Mouse (Mus musculus): ENCODE data around the gene Slc19a1. TPM values are rescaled to one million over a fixed set of nuclear protein-coding genes. Genes with fewer than 3 reads are reported as not detected.
A peak's percentile ranks its signal among the peaks of the same experiment; 100 is the strongest.

Gene Slc19a1
- polyA plus RNA-seq, 1 experiment from 2014 or later = 30.3 TPM

GRCm38 (mm10) chr10:77017662-77018061, 14.4 kb upstream of the Slc19a1 start:
- no peaks in the 10 kb centered on the region for H3K4me1 ChIP-seq
- no peak overlapping the region for H3K4me3 ChIP-seq (replicated peaks)
- no peaks in the 10 kb centered on the region for H3K9me3 ChIP-seq
- no peak for ATAC-seq (ENCODE audit: low FRiP score)
- H3K27ac ChIP-seq = no peak overlapping the region
- H3K4me2 ChIP-seq = no peak overlapping the region
- H3K36me3 ChIP-seq (replicated peaks) = no peaks in the 10 kb centered on the region
- H3K27me3 ChIP-seq = no peaks in the 10 kb centered on the region
- WGBS = 74% methylated on average over 9 of the region's 9 CpGs
- no peak overlapping the region for H3K9ac ChIP-seq

GRCm38 (mm10) chr10:77021399-77022052, 10.5 kb upstream of the Slc19a1 start:
- no peak overlapping the region for H3K27ac ChIP-seq
- H3K9me3 ChIP-seq = no peaks in the 10 kb centered on the region
- H3K27me3 ChIP-seq = no peaks in the 10 kb centered on the region
- H3K9ac ChIP-seq = no peak overlapping the region
- H3K4me2 ChIP-seq = peak overlapping the region; percentile 21; the same call in 1 of the 2 replicates
- H3K4me1 ChIP-seq = no peaks in the 10 kb centered on the region
- ATAC-seq (ENCODE audit: low FRiP score) = peak; percentile 69
- no peaks in the 10 kb centered on the region for H3K36me3 ChIP-seq (replicated peaks)
- WGBS = 36% methylated on average over 17 of the region's 17 CpGs
- no peak overlapping the region for H3K4me3 ChIP-seq (replicated peaks)

- no peak overlapping the region for H3K4me2 ChIP-seq
- H3K9ac ChIP-seq = no peak overlapping the region
- no peak overlapping the region for H3K27ac ChIP-seq
- WGBS = 88% methylated on average over 13 of the region's 13 CpGs
- no peaks in the 10 kb centered on the region for H3K36me3 ChIP-seq (replicated peaks)
- H3K27me3 ChIP-seq = no peaks in the 10 kb centered on the region
- no peak overlapping the region for H3K4me3 ChIP-seq (replicated peaks)
- H3K9me3 ChIP-seq = no peaks in the 10 kb centered on the region
- no peak for ATAC-seq (ENCODE audit: low FRiP score)
- H3K4me1 ChIP-seq = no peaks in the 10 kb centered on the region
These were observed 9.5 kb upstream of the Slc19a1 start for GRCm38 (mm10) chr10:77022301-77023130.

GRCm38 (mm10) chr10:77024231-77024630, 7.8 kb upstream of the Slc19a1 start:
- H3K4me2 ChIP-seq = no peak overlapping the region
- no peak overlapping the region for H3K9ac ChIP-seq
- H3K4me1 ChIP-seq = no peaks in the 10 kb centered on the region
- no peaks in the 10 kb centered on the region for H3K27me3 ChIP-seq
- H3K27ac ChIP-seq = no peak overlapping the region
- H3K4me3 ChIP-seq (replicated peaks) = no peak overlapping the region
- no peaks in the 10 kb centered on the region for H3K36me3 ChIP-seq (replicated peaks)
- ATAC-seq (ENCODE audit: low FRiP score) = no peak
- no peaks in the 10 kb centered on the region for H3K9me3 ChIP-seq
- WGBS = 85% methylated on average over 5 of the region's 5 CpGs

GRCm38 (mm10) chr10:77026944-77027343, 5.1 kb upstream of the Slc19a1 start:
- WGBS = 74% methylated on average over 3 of the region's 3 CpGs
- H3K27me3 ChIP-seq = peaks cover 12% of the 10 kb centered on the region
- no peak overlapping the region for H3K9ac ChIP-seq
- H3K27ac ChIP-seq = no peak overlapping the region
- no peak overlapping the region for H3K4me2 ChIP-seq
- no peaks in the 10 kb centered on the region for H3K36me3 ChIP-seq (replicated peaks)
- ATAC-seq (ENCODE audit: low FRiP score) = no peak
- H3K4me3 ChIP-seq (replicated peaks) = no peak overlapping the region
- no peaks in the 10 kb centered on the region for H3K9me3 ChIP-seq
- H3K4me1 ChIP-seq = no peaks in the 10 kb centered on the region

- no peaks in the 10 kb centered on the region for H3K9me3 ChIP-seq
- no peak overlapping the region for H3K27ac ChIP-seq
- peaks cover 15% of the 10 kb centered on the region for H3K27me3 ChIP-seq
- H3K4me3 ChIP-seq (replicated peaks) = no peak overlapping the region
- no peaks in the 10 kb centered on the region for H3K36me3 ChIP-seq (replicated peaks)
- no peak overlapping the region for H3K9ac ChIP-seq
- ATAC-seq (ENCODE audit: low FRiP score) = no peak
- no peak overlapping the region for H3K4me2 ChIP-seq
- peaks cover 11% of the 10 kb centered on the region for H3K4me1 ChIP-seq
- WGBS = 76% methylated on average over 6 of the region's 6 CpGs
These were observed 3.2 kb upstream of the Slc19a1 start for GRCm38 (mm10) chr10:77028782-77029296.

GRCm38 (mm10) chr10:77029761-77030160, 2.3 kb upstream of the Slc19a1 start:
- Histone ChIP-seq H3K9me3 (no peaks in the 10 kb centered on the region), H3K4me2 (no peak overlapping the region)
- 86% methylated on average over 4 of the region's 4 CpGs for whole genome bisulfite sequencing

GRCm38 (mm10) chr10:77030666-77031065, 1.4 kb upstream of the Slc19a1 start:
- WGBS = 89% methylated on average over 5 of the region's 5 CpGs
- H3K9me3 ChIP-seq = no peaks in the 10 kb centered on the region
- H3K27me3 ChIP-seq = peaks cover 15% of the 10 kb centered on the region
- no peak overlapping the region for H3K4me2 ChIP-seq
- no peak overlapping the region for H3K4me3 ChIP-seq (replicated peaks)
- H3K9ac ChIP-seq = no peak overlapping the region
- ATAC-seq (ENCODE audit: low FRiP score) = no peak
- H3K27ac ChIP-seq = no peak overlapping the region
- peaks cover 24% of the 10 kb centered on the region for H3K4me1 ChIP-seq
- no peaks in the 10 kb centered on the region for H3K36me3 ChIP-seq (replicated peaks)

More at GRCm38 (mm10) chr10:77029761-77030160, 2.3 kb upstream of the Slc19a1 start:
- Histone ChIP-seq H3K27me3 (peaks cover 15% of the 10 kb centered on the region), H3K4me3 (replicated peaks) (no peak overlapping the region), H3K27ac (no peak overlapping the region), H3K4me1 (peaks cover 20% of the 10 kb centered on the region), H3K9ac (no peak overlapping the region), H3K36me3 (replicated peaks) (no peaks in the 10 kb centered on the region)
- no peak for ATAC-seq (ENCODE audit: low FRiP score)

GRCm38 (mm10) chr10:77032591-77033322, 716 bp downstream of the Slc19a1 start:
- WGBS = under 1% methylated on average over 49 of the region's 49 CpGs
- Histone ChIP-seq H3K27ac (0 out of 2 replicates have a peak overlapping the region, but pooled peaks have one; percentile 46), H3K27me3 (peaks cover 15% of the 10 kb centered on the region), H3K4me1 (peaks cover 24% of the 10 kb centered on the region), H3K36me3 (replicated peaks) (no peaks in the 10 kb centered on the region), H3K4me2 (peak overlapping the region; percentile 91), H3K9ac (peak overlapping the region; percentile 78), H3K4me3 (replicated peaks) (peak overlapping the region; percentile 66), H3K9me3 (no peaks in the 10 kb centered on the region)
- ATAC-seq (ENCODE audit: low FRiP score) = peak; percentile 95

GRCm38 (mm10) chr10:77033323-77034025, 1.4 kb downstream of the Slc19a1 start:
- peak overlapping the region; percentile 78 for H3K9ac ChIP-seq
- H3K36me3 ChIP-seq (replicated peaks) = peaks cover 3% of the 10 kb centered on the region
- ATAC-seq (ENCODE audit: low FRiP score) = peak; percentile 75
- H3K4me1 ChIP-seq = peaks cover 24% of the 10 kb centered on the region
- H3K27ac ChIP-seq = no peak overlapping the region
- H3K4me3 ChIP-seq (replicated peaks) = peak overlapping the region; percentile 66
- no peaks in the 10 kb centered on the region for H3K9me3 ChIP-seq
- H3K4me2 ChIP-seq = peak overlapping the region; percentile 91
- peaks cover 15% of the 10 kb centered on the region for H3K27me3 ChIP-seq
- under 1% methylated on average over 30 of the region's 30 CpGs for WGBS

- Histone ChIP-seq H3K4me3 (replicated peaks) (no peak overlapping the region), H3K4me2 (no peak overlapping the region), H3K9ac (0 out of 2 replicates have a peak overlapping the region, but pooled peaks have one; percentile 12), H3K27ac (no peak overlapping the region), H3K4me1 (peaks cover 24% of the 10 kb centered on the region), H3K9me3 (no peaks in the 10 kb centered on the region), H3K27me3 (peaks cover 15% of the 10 kb centered on the region), H3K36me3 (replicated peaks) (peaks cover 16% of the 10 kb centered on the region)
- 87% methylated on average over 6 of the region's 6 CpGs for WGBS
- no peak for ATAC-seq (ENCODE audit: low FRiP score)
These were observed 3.4 kb downstream of the Slc19a1 start for GRCm38 (mm10) chr10:77035487-77035886.
